Mouse (Mus musculus): Measurements from ENCODE around the gene Cpne5. TPM values are rescaled to one million over a fixed set of nuclear protein-coding genes. Genes with fewer than 3 reads are reported as not detected.
"Not testable (repeated sequence)": the region's sequence is repeated elsewhere in the genome, so short reads cannot be mapped to it uniquely, and the experiment has no call there.

Gene Cpne5
- total RNA-seq, 2 experiments from 2014 or later = 6.3 to 14.3 TPM

- no peak for ATAC-seq (replicated peaks; ENCODE audit: poor library complexity, severe bottlenecking)
Measured at GRCm38 (mm10) chr17:29147773-29148172, 90.2 kb downstream of the Cpne5 start.

- ATAC-seq (replicated peaks; ENCODE audit: poor library complexity, severe bottlenecking) = no peak
Measured at GRCm38 (mm10) chr17:29147273-29147672, 90.7 kb downstream of the Cpne5 start.

DNA sequence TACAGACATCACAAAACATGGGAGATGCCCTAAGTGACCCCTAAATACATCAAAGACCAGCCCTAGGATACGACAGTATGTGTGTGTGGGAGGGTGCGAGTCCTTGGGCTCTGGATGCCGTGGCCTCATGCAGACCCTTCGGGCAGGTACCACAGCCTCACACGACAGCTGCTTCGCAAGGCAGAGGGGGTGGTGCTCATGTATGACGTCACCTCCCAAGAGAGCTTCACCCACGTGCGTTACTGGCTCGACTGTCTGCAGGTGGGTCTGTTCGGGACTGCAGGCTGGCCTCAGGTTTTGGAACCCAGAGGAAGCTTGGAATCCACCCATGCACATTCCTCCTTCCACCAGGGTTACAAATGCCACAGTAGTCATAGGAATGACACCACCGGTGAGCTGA is 92.9 kb downstream of the Cpne5 start:
- ATAC-seq (replicated peaks; ENCODE audit: poor library complexity, severe bottlenecking) = no peak

DNA sequence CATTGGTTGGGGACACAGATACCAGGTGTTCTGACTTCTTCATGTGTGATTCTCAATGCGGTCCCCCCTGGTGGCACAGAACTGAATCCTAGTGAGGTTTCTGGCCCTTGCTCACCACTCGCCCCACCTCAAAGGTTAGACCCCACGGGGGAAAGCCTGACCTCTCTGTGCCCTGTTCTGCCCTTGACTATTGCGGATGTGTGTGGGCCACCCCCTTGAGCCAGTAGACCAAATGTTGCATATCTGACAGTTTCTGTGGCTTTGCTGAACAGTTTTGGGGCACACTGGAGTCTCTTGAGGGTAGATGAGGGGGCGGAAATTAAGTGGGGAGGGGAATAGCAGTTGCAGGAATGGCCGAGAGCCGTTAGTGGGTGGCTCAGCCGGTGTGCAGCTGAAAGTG is 94.7 kb downstream of the Cpne5 start:
- peak; percentile 38; the same call in 1 of the 2 replicates for ATAC-seq (replicated peaks; ENCODE audit: poor library complexity, severe bottlenecking)

- no peak for ATAC-seq (replicated peaks; ENCODE audit: poor library complexity, severe bottlenecking)
Measured at GRCm38 (mm10) chr17:29141577-29141976, 96.4 kb downstream of the Cpne5 start.

- ATAC-seq (replicated peaks; ENCODE audit: poor library complexity, severe bottlenecking) = no peak
Measured at GRCm38 (mm10) chr17:29137906-29138305, 100.1 kb downstream of the Cpne5 start.

DNA sequence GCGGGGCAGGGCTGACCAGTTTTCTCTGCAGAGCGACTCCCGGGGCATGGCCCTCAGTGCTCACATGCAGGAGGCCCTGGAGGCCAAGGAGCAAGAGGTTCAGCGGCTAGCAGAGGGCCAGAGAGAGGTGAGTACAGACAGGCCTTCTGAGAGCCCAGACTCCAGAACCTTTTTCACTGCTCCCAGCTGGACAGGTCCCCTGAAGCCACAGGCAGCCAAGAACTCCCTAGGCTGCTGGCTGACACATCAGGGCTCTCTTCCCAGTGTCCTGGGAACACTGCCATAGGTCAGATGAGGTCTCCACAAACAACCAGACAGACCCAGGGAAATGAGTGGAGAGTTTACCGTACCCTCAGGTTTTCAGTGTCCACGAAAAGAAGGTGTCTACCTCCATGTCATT is 101.7 kb downstream of the Cpne5 start:
- ATAC-seq (replicated peaks; ENCODE audit: poor library complexity, severe bottlenecking) = no peak

DNA sequence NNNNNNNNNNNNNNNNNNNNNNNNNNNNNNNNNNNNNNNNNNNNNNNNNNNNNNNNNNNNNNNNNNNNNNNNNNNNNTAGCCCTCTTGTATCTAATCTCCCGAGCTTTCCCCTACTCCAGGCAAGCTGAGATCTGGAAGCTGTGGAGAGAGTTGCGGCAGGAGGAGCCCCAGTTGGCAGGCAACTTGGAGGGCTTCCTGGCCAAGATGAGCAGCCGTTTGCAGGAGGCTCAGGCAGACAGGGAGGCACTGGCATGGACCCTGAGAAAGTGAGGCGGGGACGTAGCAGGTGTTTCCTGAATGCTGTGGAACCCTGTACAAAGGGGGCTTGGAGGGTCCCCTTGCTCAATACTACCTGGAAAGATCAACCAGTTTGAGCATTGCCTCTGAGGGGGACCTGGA is 102.9 kb downstream of the Cpne5 start:
- no peak for ATAC-seq (replicated peaks; ENCODE audit: poor library complexity, severe bottlenecking)

DNA sequence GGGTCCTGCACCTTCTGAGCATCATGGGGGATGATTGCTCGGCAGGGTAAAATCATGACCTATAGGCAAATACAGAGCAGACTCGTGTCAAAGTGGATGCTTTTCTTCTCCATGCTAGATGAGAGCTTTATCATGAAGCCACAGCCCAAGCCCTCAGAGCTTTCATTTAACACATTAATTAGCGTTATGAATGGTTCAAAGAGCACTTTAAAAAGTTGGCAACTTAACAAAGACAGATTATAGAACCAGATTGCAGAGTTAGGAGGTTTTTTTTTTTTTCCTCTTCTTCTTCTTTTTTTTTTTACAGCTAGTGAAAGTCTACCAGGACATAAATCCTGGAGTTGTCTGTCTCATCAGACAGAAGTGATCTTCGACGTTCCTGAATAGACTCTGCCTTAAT is 108.6 kb downstream of the Cpne5 start:
- no peak for ATAC-seq (replicated peaks; ENCODE audit: poor library complexity, severe bottlenecking)

- ATAC-seq (replicated peaks; ENCODE audit: poor library complexity, severe bottlenecking) = no peak
Measured at GRCm38 (mm10) chr17:29126561-29126960, 111.4 kb downstream of the Cpne5 start.

DNA sequence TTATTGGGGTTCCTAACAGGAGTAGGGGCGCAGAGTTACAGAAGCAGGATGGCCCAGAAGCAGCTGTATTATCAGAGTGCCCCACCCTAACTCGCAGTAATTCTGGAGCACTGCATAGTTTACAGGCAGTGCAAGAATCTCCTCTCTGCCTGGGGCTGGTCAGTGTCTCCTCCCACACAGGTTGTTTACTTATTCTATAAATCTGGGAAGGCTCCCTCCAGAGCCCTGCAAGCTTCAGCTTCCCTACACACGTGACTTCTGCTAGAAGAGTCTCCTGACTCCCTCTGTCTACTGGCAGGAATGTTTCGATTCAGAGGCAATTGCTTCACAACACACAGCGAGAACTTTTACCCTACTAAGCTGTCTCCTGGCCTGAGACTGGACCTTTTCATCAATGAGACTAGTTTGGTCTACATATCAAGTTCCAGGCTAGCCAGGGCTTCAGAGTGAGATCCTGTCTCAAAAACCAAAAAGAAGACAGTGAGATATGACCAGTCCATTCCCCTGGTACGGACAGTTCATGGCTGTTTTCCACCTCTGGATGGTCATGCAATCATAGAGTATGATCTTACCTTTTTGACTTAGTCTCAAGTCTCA is 114.3 kb downstream of the Cpne5 start:
- ATAC-seq (replicated peaks; ENCODE audit: poor library complexity, severe bottlenecking) = no peak

GRCm38 (mm10) chr17:29122817-29123216 is 115.2 kb downstream of the Cpne5 start:
- ATAC-seq (replicated peaks; ENCODE audit: poor library complexity, severe bottlenecking) = no peak

GRCm38 (mm10) chr17:29120666-29121065 is 117.3 kb downstream of the Cpne5 start:
- ATAC-seq (replicated peaks; ENCODE audit: poor library complexity, severe bottlenecking) = no peak

DNA sequence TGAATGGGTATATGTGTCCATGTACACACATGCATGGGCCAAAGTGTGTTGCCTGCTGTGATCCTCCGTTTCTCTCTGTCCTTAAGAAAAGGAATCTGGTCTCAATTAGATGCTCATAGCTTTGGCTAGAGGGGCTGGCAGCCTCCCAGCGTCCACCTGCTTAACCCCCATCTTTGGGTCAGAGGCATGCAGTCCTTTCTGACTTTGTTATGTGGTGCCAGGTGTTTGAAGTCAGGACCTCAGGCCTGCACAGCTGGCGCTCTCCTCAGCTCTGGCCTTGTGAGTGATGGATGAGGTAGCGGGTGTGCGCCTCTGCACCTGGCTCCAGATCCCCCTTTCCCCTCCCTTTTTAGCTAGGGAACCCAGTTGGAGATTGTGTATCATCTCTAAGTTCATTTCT is 119.9 kb downstream of the Cpne5 start:
- no peak for ATAC-seq (replicated peaks; ENCODE audit: poor library complexity, severe bottlenecking)

- ATAC-seq (replicated peaks; ENCODE audit: poor library complexity, severe bottlenecking) = no peak
Measured at GRCm38 (mm10) chr17:29117006-29117648, 120.8 kb downstream of the Cpne5 start.

DNA sequence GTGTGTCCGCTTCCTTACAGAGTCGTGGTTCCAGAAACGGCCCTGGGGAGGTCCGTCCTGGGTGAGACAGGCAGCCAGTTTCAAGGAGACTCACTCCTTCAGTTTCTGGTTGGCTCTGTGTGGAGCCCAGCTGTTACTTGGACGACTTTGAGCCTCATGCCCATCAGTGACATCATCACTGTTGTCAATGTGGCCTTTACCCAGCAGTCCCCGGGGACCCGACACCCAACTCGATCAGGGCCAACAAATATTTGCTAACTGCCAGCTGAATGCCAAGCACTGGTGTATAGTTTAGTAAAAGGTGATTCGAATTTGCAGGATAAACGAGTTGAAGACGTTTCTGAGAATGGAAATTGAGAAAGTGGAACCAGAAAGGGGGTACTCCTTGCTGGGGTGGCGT is 121.9 kb downstream of the Cpne5 start:
- no peak for ATAC-seq (replicated peaks; ENCODE audit: poor library complexity, severe bottlenecking)

GRCm38 (mm10) chr17:29113591-29114352 is 124.2 kb downstream of the Cpne5 start, which contains the start of gene Rab44:
Gene Rab44 (plus strand): TSS chr17:29114145.
- peak; percentile 84 for ATAC-seq (replicated peaks; ENCODE audit: poor library complexity, severe bottlenecking)

DNA sequence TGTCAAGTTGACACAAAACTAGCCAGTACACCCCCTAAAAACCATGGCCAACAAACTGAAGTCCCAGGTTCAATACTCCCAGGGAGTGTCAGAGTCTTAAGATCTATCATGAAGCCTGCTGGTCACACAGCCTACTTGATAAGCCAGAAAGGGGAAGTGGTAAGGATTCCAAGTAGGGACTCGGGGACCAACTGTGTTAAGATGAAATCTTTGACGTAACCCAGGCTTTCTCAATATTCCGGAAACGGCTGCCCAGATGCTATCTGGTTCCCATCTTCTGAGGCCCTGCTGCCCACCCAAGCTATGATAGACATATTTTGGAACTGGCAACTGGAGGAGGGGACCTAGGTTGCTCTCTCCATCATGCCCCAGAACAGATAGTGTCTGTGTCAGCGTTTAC is 126.6 kb downstream of the Cpne5 start:
- peak; percentile 78 for ATAC-seq (replicated peaks; ENCODE audit: poor library complexity, severe bottlenecking)

GRCm38 (mm10) chr17:29110356-29110755 is 127.6 kb downstream of the Cpne5 start:
- ATAC-seq (replicated peaks; ENCODE audit: poor library complexity, severe bottlenecking) = not testable (repeated sequence)
